Mouse (Mus musculus): Measurements from ENCODE around the gene Zfp9. TPM values are rescaled to one million over a fixed set of nuclear protein-coding genes. Genes with fewer than 3 reads are reported as not detected.

Gene Zfp9
- 15.1 and 21.1 TPM in 2 replicates for polyA plus RNA-seq (2012; rRNA removed)

GRCm38 (mm10) chr6:118478957-118479708 lies at the start of gene Zfp9:
Gene Zfp9, minus strand, starts transcription at chr6:118479320.

DNA sequence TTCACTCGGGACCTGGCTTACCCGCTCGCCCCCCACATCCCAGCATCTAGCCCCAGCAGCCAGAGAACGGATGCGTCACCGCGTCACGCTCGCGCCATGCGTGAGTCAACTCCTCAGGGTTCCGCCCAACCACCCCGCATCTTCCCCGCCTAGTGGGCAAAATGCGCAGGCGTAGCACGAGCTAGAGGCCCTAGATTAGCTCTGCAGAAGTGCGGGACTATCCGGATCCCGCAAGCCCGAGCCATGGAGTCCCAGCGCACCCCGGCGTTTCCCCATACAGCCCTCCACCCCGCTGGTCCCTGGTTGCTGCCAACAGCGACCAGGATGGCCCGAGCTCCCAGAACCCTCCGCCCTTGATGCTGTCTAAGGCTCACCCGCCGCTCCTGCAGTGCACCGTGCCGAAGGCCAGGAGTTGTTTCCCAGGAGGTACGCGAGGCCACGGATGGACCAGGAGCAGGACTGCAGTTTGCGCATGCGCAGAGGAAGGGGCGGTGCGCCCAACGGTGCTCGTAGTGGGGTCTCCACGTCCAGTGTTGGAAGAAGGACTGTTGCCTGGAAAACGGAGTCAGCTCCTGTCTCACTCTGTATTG lies 24.0 kb downstream of the Zfp9 start, which contains the start of gene Zfp248:
Zfp248 (minus strand) TSS at position 487 of the 590 bp plus-strand sequence.

GRCm38 (mm10) chr6:118419050-118419920 lies 59.8 kb downstream of the Zfp9 start, which contains the start of gene Bms1:
Gene Bms1, minus strand, starts transcription at chr6:118419474.

Other genes starting within 250 kb of the Zfp9 start
- 23.6 and 24.3 TPM in 2 replicates for gene Bms1, start 59.8 kb downstream of the Zfp9 start, polyA plus RNA-seq (2012; rRNA removed)
- 7.3 and 7.7 TPM in 2 replicates for gene Zfp248, start 23.8 kb downstream of the Zfp9 start, polyA plus RNA-seq (2012; rRNA removed)
- gene Ankrd26, start 82.9 kb upstream of the Zfp9 start, polyA plus RNA-seq (2012; rRNA removed) = 15.5 and 16.4 TPM in 2 replicates

Data from central nervous system, embryonic 14 days (tissue).